Mouse (Mus musculus) lung, adult 2 months (tissue): ENCODE data around the gene Cebpa. TPM values are rescaled to one million over a fixed set of nuclear protein-coding genes. Genes with fewer than 3 reads are reported as not detected.

Experiments used
- DNase-seq: peaks from one replicate; pipeline ENCODE4 v3.0.0; 2022
- H3K4me1 ChIP-seq: fragments of 200-500 bp; 2 replicates; pipeline ENCODE4 v1.6.1; 2011; ENCODE audit warnings: low read length; ENCODE audit not compliant: control insufficient read depth, insufficient read depth
- H3K4me3 ChIP-seq: fragments of 200-500 bp; replicated peaks from 2 replicates; pipeline ENCODE3; 2011; ENCODE audit warnings: low read depth, mild to moderate bottlenecking, control low read depth, low read length; ENCODE audit errors: extremely low read depth
- CTCF ChIP-seq: fragments of 200-500 bp; IDR thresholded peaks from 2 replicates; pipeline ENCODE4 v1.5.1; 2011; ENCODE audit warnings: mild to moderate bottlenecking, low read length, control low read depth; ENCODE audit not compliant: insufficient read depth
- POLR2A ChIP-seq: fragments of 200-500 bp; IDR thresholded peaks from 2 replicates; pipeline ENCODE4 v1.6.1; 2011; ENCODE audit warnings: low read depth, mild to moderate bottlenecking, control low read depth, low read length, borderline replicate concordance; ENCODE audit errors: extremely low read depth
- WGBS: fragments of 180-500 bp; shearing (Covaris S2); methylation state at CpG from one replicate; pipeline ENCODE4 v1.1.7; 2018; 5-methylcytosine and 5-hydroxymethylcytosine counted together
- polyA plus RNA-seq: library from polyadenylated mRNA; depleted of rRNA; stranded (reverse); fragments of >200 nt; gene quantifications from 2 replicates; pipeline ENCODE4 v1.2.3, GENCODE M21; 2012

The Cebpa gene
- polyA plus RNA-seq, 1 experiment = 148 TPM

- TF ChIP-seq POLR2A (no peak), CTCF (no peak)
- DNase-seq = no peak
- peaks cover 5% of the 10 kb centered on the region; the same call in 1 of the 2 replicates for H3K4me1 ChIP-seq
- WGBS = 61% methylated on average over 4 of the region's 4 CpGs
- H3K4me3 ChIP-seq = no peak overlapping the region
Measured at GRCm38 (mm10) chr7:35138481-35138880, 19.4 kb downstream of the Cebpa start.

- Histone ChIP-seq H3K4me3 (no peak overlapping the region), H3K4me1 (0 out of 2 replicates have a peak, but pooled peaks cover 3% of the 10 kb centered on the region)
- DNase-seq = no peak
- no peak for TF ChIP-seq POLR2A
- TF ChIP-seq CTCF = no peak
- 75% methylated on average over 5 of the region's 5 CpGs for WGBS
Measured at GRCm38 (mm10) chr7:35139880-35140279, 20.8 kb downstream of the Cebpa start.

GRCm38 (mm10) chr7:35141519-35141918, 22.4 kb downstream of the Cebpa start:
- 35% methylated on average over 5 of the region's 5 CpGs for WGBS
- no peak for DNase-seq
- TF ChIP-seq CTCF = no peak
- TF ChIP-seq POLR2A = no peak
- peaks cover 2% of the 10 kb centered on the region; the same call in 1 of the 2 replicates for H3K4me1 ChIP-seq
- H3K4me3 ChIP-seq = no peak overlapping the region

- WGBS = 70% methylated on average over 8 of the region's 8 CpGs
- no peak for DNase-seq
- H3K4me1 ChIP-seq = peaks cover 2% of the 10 kb centered on the region; the same call in 1 of the 2 replicates
- H3K4me3 ChIP-seq = no peak overlapping the region
- TF ChIP-seq POLR2A (no peak), CTCF (no peak)
Measured at GRCm38 (mm10) chr7:35142522-35142921, 23.4 kb downstream of the Cebpa start.

- 49% methylated on average over 6 of the region's 6 CpGs for WGBS
- DNase-seq = no peak
- Histone ChIP-seq H3K4me1 (peaks cover 2% of the 10 kb centered on the region; the same call in 1 of the 2 replicates), H3K4me3 (no peak overlapping the region)
- TF ChIP-seq POLR2A = no peak
- TF ChIP-seq CTCF = no peak
Measured at GRCm38 (mm10) chr7:35143864-35144618, 24.9 kb downstream of the Cebpa start.

- 47% methylated on average over 9 of the region's 9 CpGs for WGBS
- TF ChIP-seq CTCF (no peak), POLR2A (0 out of 2 replicates have a peak, but pooled peaks have one; percentile 19)
- Histone ChIP-seq H3K4me1 (peaks cover 2% of the 10 kb centered on the region; the same call in 1 of the 2 replicates), H3K4me3 (no peak overlapping the region)
- peak; percentile 65 for DNase-seq
Measured at GRCm38 (mm10) chr7:35145068-35145467, 26.0 kb downstream of the Cebpa start.

GRCm38 (mm10) chr7:35146269-35146668, 27.2 kb downstream of the Cebpa start:
- Histone ChIP-seq H3K4me3 (no peak overlapping the region), H3K4me1 (peaks cover 2% of the 10 kb centered on the region; the same call in 1 of the 2 replicates)
- TF ChIP-seq POLR2A (no peak), CTCF (no peak)
- WGBS = 53% methylated on average over 10 of the region's 10 CpGs
- peak; percentile 65 for DNase-seq

GRCm38 (mm10) chr7:35149616-35150433, 30.7 kb downstream of the Cebpa start:
- TF ChIP-seq POLR2A (no peak), CTCF (no peak)
- no peak overlapping the region for H3K4me3 ChIP-seq
- no peak for DNase-seq
- H3K4me1 ChIP-seq = peaks cover 2% of the 10 kb centered on the region; the same call in 1 of the 2 replicates
- WGBS = 28% methylated on average over 15 of the region's 15 CpGs

GRCm38 (mm10) chr7:35150860-35151259, 31.8 kb downstream of the Cebpa start:
- 59% methylated on average over 5 of the region's 5 CpGs for WGBS
- DNase-seq = no peak
- Histone ChIP-seq H3K4me1 (no peaks in the 10 kb centered on the region; the same call in 1 of the 2 replicates), H3K4me3 (no peak overlapping the region)
- no peak for TF ChIP-seq POLR2A
- TF ChIP-seq CTCF = no peak
